Mouse (Mus musculus): ENCODE results near the gene Cd24a. TPM values are rescaled to one million over a fixed set of nuclear protein-coding genes. Genes with fewer than 3 reads are reported as not detected.
A peak's percentile ranks its signal among the peaks of the same experiment; 100 is the strongest.

The Cd24a gene
- polyA plus RNA-seq, 1 experiment from 2014 or later, result 740 TPM

- 83% methylated on average over 11 of the region's 11 CpGs for WGBS
- H3K9me3 ChIP-seq (replicated peaks), result no peaks in the 10 kb centered on the region
- no peak overlapping the region for H3K27ac ChIP-seq (replicated peaks)
- H3K4me2 ChIP-seq, result no peak overlapping the region
- ATAC-seq (ENCODE audit: low FRiP score), result no peak
- no peaks in the 10 kb centered on the region for H3K27me3 ChIP-seq (replicated peaks)
- no peaks in the 10 kb centered on the region for H3K4me1 ChIP-seq
- H3K4me3 ChIP-seq (replicated peaks), result no peak overlapping the region
- no peak overlapping the region for H3K9ac ChIP-seq (replicated peaks)
- no peaks in the 10 kb centered on the region for H3K36me3 ChIP-seq
These were observed 18.8 kb upstream of the Cd24a start for GRCm38 (mm10) chr10:43559313-43559712.

DNA sequence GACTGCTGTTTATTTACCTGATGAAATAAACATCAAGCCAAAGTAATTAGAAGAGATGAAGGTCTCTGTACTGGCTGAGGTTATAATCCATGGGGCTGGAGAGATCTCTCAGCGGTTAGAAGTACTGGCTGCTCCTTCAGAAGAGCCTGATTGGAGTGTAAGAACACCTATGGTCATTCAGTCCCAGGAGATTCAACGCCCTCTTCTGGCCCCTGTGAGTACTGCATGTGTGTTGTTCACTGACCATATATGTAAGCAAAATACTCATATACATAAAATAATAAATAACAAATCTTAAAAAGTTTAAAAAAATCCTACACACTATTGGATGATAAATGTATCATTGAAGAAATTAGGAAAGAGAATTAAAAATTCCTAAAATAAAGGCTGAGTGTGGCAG lies 17.3 kb upstream of the Cd24a start:
- Histone ChIP-seq H3K4me1 (no peaks in the 10 kb centered on the region), H3K36me3 (no peaks in the 10 kb centered on the region), H3K9ac (replicated peaks) (no peak overlapping the region), H3K27ac (replicated peaks) (no peak overlapping the region), H3K9me3 (replicated peaks) (no peaks in the 10 kb centered on the region), H3K4me2 (no peak overlapping the region), H3K4me3 (replicated peaks) (no peak overlapping the region), H3K27me3 (replicated peaks) (no peaks in the 10 kb centered on the region)
- 38% methylated on average over 2 of the region's 2 CpGs for WGBS
- no peak for ATAC-seq (ENCODE audit: low FRiP score)

- H3K36me3 ChIP-seq, result no peaks in the 10 kb centered on the region
- H3K27me3 ChIP-seq (replicated peaks), result no peaks in the 10 kb centered on the region
- no peak overlapping the region for H3K4me2 ChIP-seq
- no peak for ATAC-seq (ENCODE audit: low FRiP score)
- no peak overlapping the region for H3K27ac ChIP-seq (replicated peaks)
- no peaks in the 10 kb centered on the region for H3K9me3 ChIP-seq (replicated peaks)
- H3K9ac ChIP-seq (replicated peaks), result no peak overlapping the region
- WGBS, result 94% methylated on average over 2 of the region's 2 CpGs
- H3K4me3 ChIP-seq (replicated peaks), result no peak overlapping the region
- H3K4me1 ChIP-seq, result no peaks in the 10 kb centered on the region
These were observed 16.8 kb upstream of the Cd24a start for GRCm38 (mm10) chr10:43561311-43561710.

DNA sequence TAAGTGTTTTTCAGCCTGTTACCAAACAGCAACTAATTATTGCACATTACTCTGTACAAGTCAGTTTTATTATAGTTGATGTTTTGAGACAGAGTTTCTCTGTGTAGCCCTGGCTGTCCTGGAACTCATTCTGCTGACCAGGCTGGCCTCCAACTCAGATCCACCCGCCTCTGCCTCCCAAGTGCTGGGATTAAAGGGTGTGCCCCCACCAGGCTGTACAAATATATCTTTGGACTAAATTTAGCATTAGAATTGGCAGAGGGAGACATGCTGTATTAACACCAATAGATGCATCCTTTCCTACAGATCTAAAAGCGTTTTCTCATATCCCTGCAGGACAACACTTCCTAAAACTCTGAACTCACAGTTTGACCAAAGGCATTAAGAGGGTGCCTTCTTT lies 3.7 kb upstream of the Cd24a start:
- ATAC-seq (ENCODE audit: low FRiP score), result no peak
- no peaks in the 10 kb centered on the region for H3K9me3 ChIP-seq (replicated peaks)
- WGBS, result 90% methylated on average over 2 of the region's 2 CpGs

DNA sequence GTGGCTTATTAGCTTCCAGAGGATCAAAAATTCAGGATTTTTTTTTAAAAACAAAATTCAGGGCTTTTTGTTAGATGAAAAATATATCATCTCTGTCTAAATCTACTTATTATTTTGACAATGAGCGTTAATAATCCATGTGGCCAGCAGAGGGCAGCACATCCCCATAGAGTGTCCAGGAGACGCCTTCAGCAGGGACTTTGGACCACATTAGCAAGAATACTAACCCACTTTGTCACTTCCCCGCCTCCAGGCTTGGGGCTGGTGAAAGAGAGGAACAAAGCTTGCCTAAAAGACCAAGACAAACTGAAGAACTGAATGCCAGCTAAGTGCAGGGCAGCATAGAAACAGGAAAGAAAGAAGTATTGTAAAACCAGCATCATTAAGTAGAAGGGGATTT lies 3.1 kb upstream of the Cd24a start:
- Histone ChIP-seq H3K4me2 (no peak overlapping the region), H3K4me1 (peaks cover 9% of the 10 kb centered on the region), H3K9ac (replicated peaks) (no peak overlapping the region), H3K9me3 (replicated peaks) (no peaks in the 10 kb centered on the region), H3K36me3 (no peaks in the 10 kb centered on the region), H3K27me3 (replicated peaks) (no peaks in the 10 kb centered on the region), H3K4me3 (replicated peaks) (no peak overlapping the region), H3K27ac (replicated peaks) (no peak overlapping the region)
- WGBS, result 0% methylated on average over 3 of the region's 3 CpGs
- no peak for ATAC-seq (ENCODE audit: low FRiP score)

More for the DNA sequence above, 3.7 kb upstream of the Cd24a start:
- Histone ChIP-seq H3K4me1 (peaks cover 9% of the 10 kb centered on the region), H3K27ac (replicated peaks) (no peak overlapping the region), H3K9ac (replicated peaks) (no peak overlapping the region), H3K27me3 (replicated peaks) (no peaks in the 10 kb centered on the region), H3K4me3 (replicated peaks) (no peak overlapping the region), H3K4me2 (no peak overlapping the region), H3K36me3 (no peaks in the 10 kb centered on the region)

DNA sequence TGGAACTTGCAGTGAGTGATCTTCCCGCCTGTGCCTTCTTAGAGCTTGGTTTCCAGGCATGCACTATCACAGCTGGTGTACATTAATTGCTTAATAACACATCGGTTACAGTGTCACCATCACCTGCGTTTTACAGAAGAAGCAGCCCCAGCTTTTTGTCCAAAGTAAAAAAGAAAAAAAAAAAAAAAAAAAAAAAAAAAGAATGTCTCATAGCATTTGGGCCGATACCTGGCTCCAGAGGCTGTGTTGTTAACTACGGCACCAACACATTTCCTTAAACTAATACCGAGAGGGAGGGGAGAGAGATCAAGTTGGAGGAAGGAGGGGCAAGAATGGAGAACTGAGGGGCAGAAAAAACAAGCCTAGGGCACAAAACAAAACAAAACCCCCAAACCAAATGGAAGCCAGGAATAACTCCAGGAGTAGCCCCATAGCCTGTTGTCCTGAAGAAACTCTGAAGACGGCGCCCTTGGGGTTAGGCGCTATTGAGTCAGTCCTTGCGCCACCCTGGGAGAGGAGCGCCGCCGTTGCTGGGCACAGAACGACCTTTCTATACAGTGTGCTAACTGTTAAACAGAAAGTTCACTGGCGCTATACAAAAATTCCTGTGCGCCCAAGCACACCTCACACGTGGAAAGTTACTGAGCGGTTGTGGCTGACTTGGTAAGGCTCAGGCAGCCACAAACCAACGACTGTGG lies 636 bp upstream of the Cd24a start:
- peak overlapping the region; percentile 86 for H3K4me2 ChIP-seq
- WGBS, result 15% methylated on average over 19 of the region's 19 CpGs
- no peaks in the 10 kb centered on the region for H3K9me3 ChIP-seq (replicated peaks)
- ATAC-seq (ENCODE audit: low FRiP score), result no peak
- H3K4me1 ChIP-seq, result peaks cover 21% of the 10 kb centered on the region
- no peak overlapping the region; the same call in 1 of the 2 replicates for H3K9ac ChIP-seq (replicated peaks)
- peak overlapping the region; percentile 98 for H3K27ac ChIP-seq (replicated peaks)
- H3K4me3 ChIP-seq (replicated peaks), result peak overlapping the region; percentile 74
- H3K36me3 ChIP-seq, result peaks cover 5% of the 10 kb centered on the region; the same call in 1 of the 2 replicates
- H3K27me3 ChIP-seq (replicated peaks), result no peaks in the 10 kb centered on the region

- Histone ChIP-seq H3K9me3 (replicated peaks) (no peaks in the 10 kb centered on the region), H3K4me1 (peaks cover 23% of the 10 kb centered on the region), H3K27me3 (replicated peaks) (no peaks in the 10 kb centered on the region), H3K27ac (replicated peaks) (peak overlapping the region; percentile 98), H3K9ac (replicated peaks) (peak overlapping the region; percentile 97), H3K36me3 (peaks cover 14% of the 10 kb centered on the region), H3K4me2 (peak overlapping the region; percentile 86), H3K4me3 (replicated peaks) (peak overlapping the region; percentile 74)
- ATAC-seq (ENCODE audit: low FRiP score), result peak; percentile 43
- WGBS, result under 1% methylated on average over 32 of the region's 32 CpGs
These were observed 276 bp downstream of the Cd24a start for GRCm38 (mm10) chr10:43578366-43578753.

- Histone ChIP-seq H3K27ac (replicated peaks) (peak overlapping the region; percentile 98), H3K9me3 (replicated peaks) (no peaks in the 10 kb centered on the region), H3K4me1 (peaks cover 23% of the 10 kb centered on the region), H3K4me3 (replicated peaks) (peak overlapping the region; percentile 74), H3K27me3 (replicated peaks) (no peaks in the 10 kb centered on the region), H3K9ac (replicated peaks) (peak overlapping the region; percentile 97), H3K36me3 (peaks cover 17% of the 10 kb centered on the region), H3K4me2 (peak overlapping the region; percentile 86)
- peak; percentile 91 for ATAC-seq (ENCODE audit: low FRiP score)
- WGBS, result under 1% methylated on average over 59 of the region's 65 CpGs
These were observed 783 bp downstream of the Cd24a start for GRCm38 (mm10) chr10:43578754-43579380.

DNA sequence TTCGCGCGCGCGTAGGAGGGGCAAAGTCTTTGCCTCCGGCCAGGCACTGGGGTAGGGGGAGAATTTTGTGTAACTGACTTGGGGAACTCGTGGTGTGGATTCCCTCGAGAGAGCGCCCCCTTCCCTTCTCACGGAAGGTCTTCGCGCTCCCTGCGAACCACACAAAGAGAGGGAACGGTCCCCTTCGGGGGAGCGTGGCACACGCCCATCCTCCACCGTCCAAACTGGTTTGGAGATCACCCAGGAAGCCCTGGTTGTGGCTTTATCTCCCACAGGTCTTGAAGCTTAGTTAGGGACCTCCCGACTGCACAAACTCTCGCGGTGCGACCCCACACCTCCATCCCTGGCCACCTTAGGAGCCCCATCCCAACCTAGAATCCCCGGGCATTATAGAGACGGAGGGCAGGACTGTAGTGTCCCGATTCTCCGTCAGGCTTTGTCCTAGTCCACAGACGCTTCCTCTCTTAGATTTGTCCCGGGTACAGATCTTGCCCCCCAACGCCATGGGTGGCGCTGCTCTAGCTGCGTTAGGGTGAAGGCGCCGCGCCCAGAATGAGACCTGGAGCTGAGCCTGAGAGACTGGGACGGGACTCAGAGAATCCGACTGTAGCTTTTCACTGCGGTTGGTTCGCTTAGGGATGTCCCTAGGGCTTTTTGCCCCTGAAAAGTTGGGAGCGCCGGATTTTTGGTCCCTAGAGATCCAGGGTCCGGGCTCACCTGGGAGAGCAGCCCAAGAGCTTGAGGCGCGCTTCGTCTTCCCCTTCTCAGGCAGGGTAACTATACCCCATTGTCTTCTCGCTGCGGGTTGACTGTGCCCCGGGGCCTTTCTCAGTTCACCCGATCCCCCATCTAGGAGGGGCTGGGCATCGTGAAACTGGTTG lies 1.5 kb downstream of the Cd24a start:
- WGBS, result under 1% methylated on average over 49 of the region's 49 CpGs
- ATAC-seq (ENCODE audit: low FRiP score), result peak; percentile 58
- Histone ChIP-seq H3K9me3 (replicated peaks) (no peaks in the 10 kb centered on the region), H3K4me1 (peaks cover 25% of the 10 kb centered on the region), H3K4me2 (peak overlapping the region; percentile 86), H3K9ac (replicated peaks) (peak overlapping the region; percentile 97), H3K4me3 (replicated peaks) (peak overlapping the region; percentile 74), H3K36me3 (peaks cover 23% of the 10 kb centered on the region), H3K27me3 (replicated peaks) (no peaks in the 10 kb centered on the region), H3K27ac (replicated peaks) (peak overlapping the region; percentile 98)

DNA sequence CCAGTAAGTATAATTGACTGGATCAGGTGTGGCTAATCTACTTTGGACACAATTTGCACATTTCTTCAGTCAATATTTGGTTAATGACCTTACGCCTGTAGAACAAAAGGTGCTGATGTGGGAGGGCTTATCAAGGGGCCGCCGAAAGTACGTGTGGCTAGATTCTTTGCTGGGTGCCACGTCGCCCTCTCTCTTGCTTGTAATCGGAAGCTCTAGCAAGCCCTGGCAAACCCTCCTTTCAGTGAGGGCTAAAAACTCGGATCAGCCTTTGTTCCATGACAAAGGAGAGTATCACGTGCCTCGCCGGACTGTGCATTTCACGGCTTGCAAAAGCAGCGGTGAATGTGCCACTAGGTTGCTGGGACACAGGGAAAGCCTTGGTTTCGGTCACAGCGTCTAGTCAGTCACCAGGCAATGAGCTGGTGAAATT lies 2.6 kb downstream of the Cd24a start:
- WGBS, result 0% methylated on average over 15 of the region's 15 CpGs
- peak; percentile 52 for ATAC-seq (ENCODE audit: low FRiP score)
- H3K9me3 ChIP-seq (replicated peaks), result no peaks in the 10 kb centered on the region
- no peaks in the 10 kb centered on the region for H3K27me3 ChIP-seq (replicated peaks)
- H3K4me2 ChIP-seq, result peak overlapping the region; percentile 86
- peaks cover 28% of the 10 kb centered on the region for H3K36me3 ChIP-seq
- peak overlapping the region; percentile 74 for H3K4me3 ChIP-seq (replicated peaks)
- peaks cover 26% of the 10 kb centered on the region for H3K4me1 ChIP-seq
- peak overlapping the region; percentile 98 for H3K27ac ChIP-seq (replicated peaks)
- H3K9ac ChIP-seq (replicated peaks), result peak overlapping the region; percentile 97

- no peak for ATAC-seq (ENCODE audit: low FRiP score)
- no peaks in the 10 kb centered on the region for H3K9me3 ChIP-seq (replicated peaks)
- no peaks in the 10 kb centered on the region for H3K27me3 ChIP-seq (replicated peaks)
- H3K27ac ChIP-seq (replicated peaks), result peak overlapping the region; percentile 98
- H3K36me3 ChIP-seq, result peaks cover 28% of the 10 kb centered on the region
- H3K4me3 ChIP-seq (replicated peaks), result peak overlapping the region; percentile 74
- peak overlapping the region; percentile 86 for H3K4me2 ChIP-seq
- peak overlapping the region; percentile 97 for H3K9ac ChIP-seq (replicated peaks)
- H3K4me1 ChIP-seq, result peaks cover 26% of the 10 kb centered on the region
- WGBS, result 46% methylated on average over 3 of the region's 3 CpGs
These were observed 3.2 kb downstream of the Cd24a start for GRCm38 (mm10) chr10:43581260-43581659.
